Mouse (Mus musculus): Measurements from ENCODE around the gene Lclat1.

DNA sequence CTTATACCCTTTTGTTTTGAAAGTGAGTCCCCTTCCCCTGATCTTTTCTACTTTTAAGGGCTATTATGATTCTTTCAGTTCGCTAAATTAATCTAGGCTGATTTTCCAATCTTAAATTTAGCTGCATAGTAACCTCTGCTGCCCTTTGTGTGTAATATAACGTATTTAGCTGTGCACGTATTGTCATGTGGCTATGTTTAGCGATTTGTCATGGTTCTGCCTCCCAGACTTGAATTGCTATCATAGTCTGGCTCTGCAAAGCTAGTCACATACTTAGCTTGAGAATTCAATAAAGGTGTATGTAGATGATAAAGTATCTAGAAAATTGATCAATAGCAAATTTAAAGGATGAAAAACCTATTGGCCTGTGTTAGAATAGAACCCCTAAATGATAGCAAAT is 69.3 kb downstream of the Lclat1 start:
- TF ChIP-seq CTCF (IDR thresholded peaks at IDR 0.05; ENCODE audit: borderline replicate concordance, extremely low read depth, insufficient read depth, insufficient read length), result no peak
- no peak for TF ChIP-seq POLR2A (IDR thresholded peaks at IDR 0.05; ENCODE audit: borderline replicate concordance, extremely low read depth, insufficient read depth, insufficient read length, poor library complexity, severe bottlenecking)
